Mouse (Mus musculus) Patski (cell line): ENCODE results near the gene Tmem30b. TPM values are rescaled to one million over a fixed set of nuclear protein-coding genes. Genes with fewer than 3 reads are reported as not detected.
A peak's percentile ranks its signal among the peaks of the same experiment; 100 is the strongest.
"Not testable (repeated sequence)": the region's sequence is repeated elsewhere in the genome, so short reads cannot be mapped to it uniquely, and the experiment has no call there.

Experiments
- ATAC-seq: fragments of 100-300 bp; one replicate; pipeline ENCODE4 v1.8.0; 2021
- CTCF ChIA-PET: fragments of 350-600 bp; sonication (Branson Sonifier 250); formaldehyde crosslinking; loops from one replicate; lab custom pipeline; 2022; ENCODE audit warnings: inconsistent platforms; lab: Charles Lee
- POLR2A ChIA-PET: fragments of 350-600 bp; sonication (Branson Sonifier 250); formaldehyde crosslinking; loops from one replicate; lab custom pipeline; 2022; ENCODE audit warnings: antibody characterized with exemption, inconsistent platforms; lab: Charles Lee
- DNase-seq: peaks from one replicate; pipeline ENCODE4 v3.0.0-alpha.2; 2011; ENCODE audit warnings: low read depth, low spot score
- H3K27me3 ChIP-seq: fragments of 371-371 bp; one replicate; pipeline ENCODE4 v1.5.1; 2021
- CTCF ChIP-seq: fragments of 100-300 bp; IDR thresholded peaks from one replicate; pipeline ENCODE4 v1.5.1; 2021
- in situ Hi-C: fragments of 300-500 bp; cut with MboI; formaldehyde crosslinking; loops from 3 replicates; pipeline ENCODE4 v1.11.1; 2018; ENCODE audit warnings: low pct_unique_long_range_greater_than_20kb, mixed read lengths
- polyA plus RNA-seq: library from polyadenylated mRNA; unstranded; gene quantifications from one replicate; pipeline ENCODE4 v1.2.3, GENCODE M21; 2021

Gene Tmem30b
- polyA plus RNA-seq, 1 experiment from 2014 or later, result not detected

DNA sequence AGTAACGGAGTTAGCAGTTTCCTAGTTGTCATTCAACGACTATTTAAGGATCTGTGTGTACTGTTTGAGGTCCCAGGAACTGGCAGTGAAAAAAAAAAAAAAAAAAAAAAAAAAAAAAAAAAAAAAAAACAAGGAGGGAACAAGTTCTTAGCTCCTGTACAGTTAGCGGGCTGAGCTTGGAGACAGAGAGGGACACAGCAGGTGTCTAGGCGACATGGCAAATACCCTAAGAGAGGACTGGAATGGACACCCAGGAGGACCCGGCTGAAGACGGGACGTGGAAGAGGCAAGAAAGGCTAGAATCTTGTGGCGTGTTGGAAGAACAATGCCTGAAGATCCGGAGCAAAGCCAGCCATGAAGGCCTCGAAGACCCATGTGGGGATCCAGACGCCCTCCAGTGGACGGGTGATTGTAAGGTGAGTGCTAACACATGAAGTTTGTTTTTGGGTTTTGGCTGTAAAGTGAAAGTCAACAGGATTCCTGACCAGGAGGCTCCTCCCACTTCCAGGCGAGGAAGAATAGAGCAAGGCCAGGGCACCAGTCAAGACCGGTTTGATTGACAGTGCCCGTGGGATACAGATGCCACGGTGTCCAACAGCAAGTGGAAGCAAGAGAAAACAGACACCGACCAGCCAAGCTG lies 8.6 kb downstream of the Tmem30b start:
- in situ Hi-C loops, result loop anchor here (25.0 kb wide), 1 partner anchor 700 kb away; no protein-coding TSS in a partner anchor
- DNase-seq, result no peak
- no peak for TF ChIP-seq CTCF
- no peak for ATAC-seq
- no peaks in the 10 kb centered on the region for H3K27me3 ChIP-seq
- ChIA-PET POLR2A (no interaction called here), CTCF (no interaction called here)

GRCm38 (mm10) chr12:73534591-73534990 lies 11.6 kb downstream of the Tmem30b start:
- in situ Hi-C loops, result loop anchor here (25.0 kb wide), 1 partner anchor 697 kb away; no protein-coding TSS in a partner anchor
- ChIA-PET CTCF (interaction anchor here (0.8 to 1.6 kb wide), 8 partner anchors 11 to 557 kb away, joined by 3 to 19 read pairs (median 4); partner anchors contain the start of gene Tmem30b), POLR2A (no interaction called here)
- no peaks in the 10 kb centered on the region for H3K27me3 ChIP-seq
- ATAC-seq, result no peak
- TF ChIP-seq CTCF, result peak; percentile 68
- no peak for DNase-seq

- in situ Hi-C loops, result loop anchor here (25.0 kb wide), 1 partner anchor 695 kb away; no protein-coding TSS in a partner anchor
- no peak for TF ChIP-seq CTCF
- ChIA-PET POLR2A (no interaction called here), CTCF (interaction anchor here (0.8 kb wide), 1 partner anchor 14 kb away, joined by 3 read pairs; no protein-coding TSS in a partner anchor)
- ATAC-seq (no peak), DNase-seq (no peak)
- H3K27me3 ChIP-seq, result no peaks in the 10 kb centered on the region
These were observed 14.2 kb downstream of the Tmem30b start for GRCm38 (mm10) chr12:73531889-73532479.

- ChIA-PET POLR2A (no interaction called here), CTCF (no interaction called here)
- no peak for TF ChIP-seq CTCF
- in situ Hi-C loops, result loop anchor here (25.0 kb wide), 1 partner anchor 692 kb away; no protein-coding TSS in a partner anchor
- H3K27me3 ChIP-seq, result no peaks in the 10 kb centered on the region
- no peak for DNase-seq
- ATAC-seq, result no peak
These were observed 16.6 kb downstream of the Tmem30b start for GRCm38 (mm10) chr12:73529590-73529989.

- in situ Hi-C loops, result loop anchor here (25.0 kb wide), 1 partner anchor 692 kb away; no protein-coding TSS in a partner anchor
- ATAC-seq, result no peak
These were observed 17.1 kb downstream of the Tmem30b start for GRCm38 (mm10) chr12:73529131-73529530.

GRCm38 (mm10) chr12:73528142-73528541 lies 18.1 kb downstream of the Tmem30b start:
- DNase-seq, ATAC-seq, H3K27me3 ChIP-seq, POLR2A ChIA-PET: not testable (repeated sequence)
- in situ Hi-C loops, result loop anchor here (25.0 kb wide), 1 partner anchor 691 kb away; no protein-coding TSS in a partner anchor
- CTCF ChIA-PET, result interaction anchor here (1.3 kb wide), 1 partner anchor 11 kb away, joined by 3 read pairs; no protein-coding TSS in a partner anchor

More at GRCm38 (mm10) chr12:73529131-73529530, 17.1 kb downstream of the Tmem30b start:
- no peak for TF ChIP-seq CTCF
- no peaks in the 10 kb centered on the region for H3K27me3 ChIP-seq
- ChIA-PET CTCF (no interaction called here), POLR2A (no interaction called here)
- no peak for DNase-seq

- no peak for TF ChIP-seq CTCF
- ATAC-seq (no peak), DNase-seq (no peak)
- CTCF ChIA-PET, result interaction anchor here (0.9 kb wide), 1 partner anchor 28 kb away, joined by 4 read pairs; no protein-coding TSS in a partner anchor
- in situ Hi-C loops, result loop anchor here (25.0 kb wide), 1 partner anchor 688 kb away; no protein-coding TSS in a partner anchor
- no peaks in the 10 kb centered on the region for H3K27me3 ChIP-seq
- POLR2A ChIA-PET, result no interaction called here
These were observed 20.8 kb downstream of the Tmem30b start for GRCm38 (mm10) chr12:73525254-73525885.

GRCm38 (mm10) chr12:73523066-73523465 lies 23.1 kb downstream of the Tmem30b start:
- in situ Hi-C loops, result no loop called here
- ChIA-PET POLR2A (no interaction called here), CTCF (interaction anchor here (1.1 kb wide), 1 partner anchor 11 kb away, joined by 5 read pairs; no protein-coding TSS in a partner anchor)
- peak; percentile 21 for ATAC-seq
- no peaks in the 10 kb centered on the region for H3K27me3 ChIP-seq
- TF ChIP-seq CTCF, result no peak
- DNase-seq, result no peak

- ATAC-seq (no peak), DNase-seq (no peak)
- POLR2A ChIA-PET, result no interaction called here
- in situ Hi-C loops, result no loop called here
- CTCF ChIA-PET, result no interaction called here
- TF ChIP-seq CTCF, result no peak
- no peaks in the 10 kb centered on the region for H3K27me3 ChIP-seq
These were observed 24.2 kb downstream of the Tmem30b start for GRCm38 (mm10) chr12:73521944-73522343.

GRCm38 (mm10) chr12:73521238-73521841 lies 24.9 kb downstream of the Tmem30b start:
- H3K27me3 ChIP-seq, result no peaks in the 10 kb centered on the region
- POLR2A ChIA-PET, result no interaction called here
- CTCF ChIA-PET, result no interaction called here
- no peak for TF ChIP-seq CTCF
- no peak for DNase-seq
- ATAC-seq, result no peak
- in situ Hi-C loops, result no loop called here
